Mouse (Mus musculus) embryonic facial prominence, embryonic 15.5 days (tissue): Measurements from ENCODE around the gene Rbm8a2. TPM values are rescaled to one million over a fixed set of nuclear protein-coding genes. Genes with fewer than 3 reads are reported as not detected.

Experiments used
- ATAC-seq: fragments of 200-750 bp; cut with Nextera tagmentation; 2 replicates; pipeline ENCODE4 v1.8.0; 2017; ENCODE audit warnings: low read depth, moderate TSS enrichment; ENCODE audit not compliant: insufficient number of reproducible peaks, low FRiP score, low TSS enrichment
- H3K27ac ChIP-seq: fragments of 300-500 bp; sonication (generic); replicated peaks from 2 replicates; pipeline ENCODE4 v1.5.1; 2015; ENCODE audit warnings: mild to moderate bottlenecking, inconsistent platforms
- H3K27me3 ChIP-seq: fragments of 300-500 bp; sonication (generic); 2 replicates; pipeline ENCODE4 v1.6.1; 2015; ENCODE audit warnings: inconsistent platforms
- H3K36me3 ChIP-seq: fragments of 300-500 bp; sonication (generic); 2 replicates; pipeline ENCODE4 v1.6.1; 2015; ENCODE audit warnings: mild to moderate bottlenecking, inconsistent platforms
- H3K4me1 ChIP-seq: fragments of 300-500 bp; sonication (generic); 2 replicates; pipeline ENCODE4 v1.6.1; 2015; ENCODE audit warnings: inconsistent platforms
- H3K4me2 ChIP-seq: fragments of 300-500 bp; sonication (generic); replicated peaks from 2 replicates; pipeline ENCODE4 v1.6.1; 2015; ENCODE audit warnings: mild to moderate bottlenecking, inconsistent platforms
- H3K4me3 ChIP-seq: fragments of 300-500 bp; sonication (generic); replicated peaks from 2 replicates; pipeline ENCODE4 v1.5.1; 2015; ENCODE audit warnings: mild to moderate bottlenecking, inconsistent platforms
- H3K9ac ChIP-seq: fragments of 300-500 bp; sonication (generic); 2 replicates; pipeline ENCODE4 v1.6.1; 2015; ENCODE audit warnings: inconsistent platforms
- H3K9me3 ChIP-seq: fragments of 300-500 bp; sonication (generic); replicated peaks from 2 replicates; pipeline ENCODE4 v1.6.1; 2016; ENCODE audit warnings: inconsistent platforms
- WGBS: fragments of 180-500 bp; shearing (Covaris S2); methylation state at CpG from one replicate; pipeline ENCODE4 v1.1.7; 2015; 5-methylcytosine and 5-hydroxymethylcytosine counted together
- polyA plus RNA-seq: library from polyadenylated mRNA; unstranded; fragments of >200 nt; fragmentation: Nextera tagmentation; extraction: Ambion mirVana; gene quantifications from 2 replicates; pipeline ENCODE4 v1.2.1, GENCODE M21; 2015

Rbm8a2 gene
- polyA plus RNA-seq, 1 experiment from 2014 or later, result 0.56 TPM

- ATAC-seq, result no peak
- H3K27ac ChIP-seq, result no peak overlapping the region
- no peaks in the 10 kb centered on the region for H3K27me3 ChIP-seq
- H3K4me2 ChIP-seq, result no peak overlapping the region
- H3K9ac ChIP-seq, result no peak overlapping the region
- WGBS, result 90% methylated on average over 5 of the region's 5 CpGs
- no peaks in the 10 kb centered on the region for H3K4me1 ChIP-seq
- H3K4me3 ChIP-seq, result no peak overlapping the region
- H3K36me3 ChIP-seq, result no peaks in the 10 kb centered on the region
- no peaks in the 10 kb centered on the region for H3K9me3 ChIP-seq
These were observed 9.5 kb upstream of the Rbm8a2 start for GRCm38 (mm10) chr1:175988448-175988847.

GRCm38 (mm10) chr1:175970710-175971109, 8.2 kb downstream of the Rbm8a2 start:
- H3K4me2 ChIP-seq, result no peak overlapping the region
- H3K9me3 ChIP-seq, result no peaks in the 10 kb centered on the region
- no peaks in the 10 kb centered on the region for H3K27me3 ChIP-seq
- no peak overlapping the region for H3K4me3 ChIP-seq
- H3K27ac ChIP-seq, result no peak overlapping the region
- no peaks in the 10 kb centered on the region for H3K4me1 ChIP-seq
- ATAC-seq, result no peak
- no peak overlapping the region for H3K9ac ChIP-seq
- WGBS, result 73% methylated on average over 5 of the region's 5 CpGs
- no peaks in the 10 kb centered on the region for H3K36me3 ChIP-seq

GRCm38 (mm10) chr1:175967004-175967745, 11.7 kb downstream of the Rbm8a2 start:
- whole genome bisulfite sequencing, result 89% methylated on average over 5 of the region's 5 CpGs

GRCm38 (mm10) chr1:175961786-175962185, 17.1 kb downstream of the Rbm8a2 start:
- Histone ChIP-seq H3K9ac (no peak overlapping the region), H3K27me3 (no peaks in the 10 kb centered on the region), H3K4me1 (no peaks in the 10 kb centered on the region), H3K4me2 (no peak overlapping the region), H3K27ac (no peak overlapping the region), H3K36me3 (no peaks in the 10 kb centered on the region), H3K9me3 (no peaks in the 10 kb centered on the region), H3K4me3 (no peak overlapping the region)
- no peak for ATAC-seq
- WGBS, result 82% methylated on average over 2 of the region's 2 CpGs

More at GRCm38 (mm10) chr1:175967004-175967745, 11.7 kb downstream of the Rbm8a2 start:
- H3K27me3 ChIP-seq, result no peaks in the 10 kb centered on the region
- no peaks in the 10 kb centered on the region for H3K4me1 ChIP-seq
- H3K4me2 ChIP-seq, result no peak overlapping the region
- no peak overlapping the region for H3K27ac ChIP-seq
- no peak for ATAC-seq
- H3K4me3 ChIP-seq, result no peak overlapping the region
- no peaks in the 10 kb centered on the region for H3K9me3 ChIP-seq
- no peak overlapping the region for H3K9ac ChIP-seq
- no peaks in the 10 kb centered on the region for H3K36me3 ChIP-seq

GRCm38 (mm10) chr1:175950851-175951250, 28.1 kb downstream of the Rbm8a2 start:
- Histone ChIP-seq H3K27ac (no peak overlapping the region), H3K4me2 (no peak overlapping the region), H3K36me3 (no peaks in the 10 kb centered on the region), H3K4me1 (no peaks in the 10 kb centered on the region), H3K27me3 (no peaks in the 10 kb centered on the region), H3K9me3 (no peaks in the 10 kb centered on the region), H3K4me3 (no peak overlapping the region), H3K9ac (no peak overlapping the region)
- no peak for ATAC-seq
- WGBS, result 81% methylated on average over 2 of the region's 2 CpGs

- H3K27ac ChIP-seq, result 0 out of 2 replicates have a peak overlapping the region, but pooled peaks have one; percentile 4
- WGBS, result 44% methylated on average over 3 of the region's 3 CpGs
- no peak overlapping the region for H3K4me2 ChIP-seq
- no peaks in the 10 kb centered on the region for H3K4me1 ChIP-seq
- no peak for ATAC-seq
- H3K9me3 ChIP-seq, result no peaks in the 10 kb centered on the region
- H3K4me3 ChIP-seq, result no peak overlapping the region
- H3K9ac ChIP-seq, result no peak overlapping the region
- no peaks in the 10 kb centered on the region for H3K36me3 ChIP-seq
- no peaks in the 10 kb centered on the region for H3K27me3 ChIP-seq
These were observed 28.5 kb downstream of the Rbm8a2 start for GRCm38 (mm10) chr1:175950421-175950820.

GRCm38 (mm10) chr1:175946718-175947315, 32.1 kb downstream of the Rbm8a2 start:
- Histone ChIP-seq H3K36me3 (no peaks in the 10 kb centered on the region), H3K27ac (no peak overlapping the region), H3K9me3 (no peaks in the 10 kb centered on the region), H3K27me3 (no peaks in the 10 kb centered on the region), H3K4me2 (no peak overlapping the region), H3K9ac (no peak overlapping the region), H3K4me1 (no peaks in the 10 kb centered on the region), H3K4me3 (no peak overlapping the region)
- no peak for ATAC-seq
- WGBS, result 76% methylated on average over 4 of the region's 4 CpGs

GRCm38 (mm10) chr1:175943168-175943567, 35.7 kb downstream of the Rbm8a2 start:
- H3K9ac ChIP-seq, result no peak overlapping the region
- H3K4me2 ChIP-seq, result no peak overlapping the region
- no peaks in the 10 kb centered on the region for H3K36me3 ChIP-seq
- H3K4me1 ChIP-seq, result no peaks in the 10 kb centered on the region
- ATAC-seq, result no peak
- no peak overlapping the region for H3K27ac ChIP-seq
- 89% methylated on average over 7 of the region's 7 CpGs for WGBS
- no peaks in the 10 kb centered on the region for H3K27me3 ChIP-seq
- no peak overlapping the region for H3K4me3 ChIP-seq
- H3K9me3 ChIP-seq, result no peaks in the 10 kb centered on the region

GRCm38 (mm10) chr1:175938731-175939130, 40.2 kb downstream of the Rbm8a2 start:
- H3K27ac ChIP-seq, result no peak overlapping the region
- H3K27me3 ChIP-seq, result no peaks in the 10 kb centered on the region
- H3K36me3 ChIP-seq, result no peaks in the 10 kb centered on the region
- no peak for ATAC-seq
- H3K4me1 ChIP-seq, result no peaks in the 10 kb centered on the region
- no peak overlapping the region for H3K4me3 ChIP-seq
- no peak overlapping the region for H3K9ac ChIP-seq
- no peaks in the 10 kb centered on the region for H3K9me3 ChIP-seq
- no peak overlapping the region for H3K4me2 ChIP-seq
- 83% methylated on average over 3 of the region's 3 CpGs for WGBS

- WGBS, result 10% methylated on average over 11 of the region's 11 CpGs
- Histone ChIP-seq H3K9ac (no peak overlapping the region), H3K4me3 (0 out of 2 replicates have a peak overlapping the region, but pooled peaks have one; percentile 8), H3K4me2 (peak overlapping the region; percentile 44), H3K36me3 (no peaks in the 10 kb centered on the region), H3K27me3 (no peaks in the 10 kb centered on the region), H3K9me3 (no peaks in the 10 kb centered on the region), H3K27ac (no peak overlapping the region), H3K4me1 (no peaks in the 10 kb centered on the region)
- no peak for ATAC-seq
These were observed 42.6 kb downstream of the Rbm8a2 start for GRCm38 (mm10) chr1:175936282-175936737.

GRCm38 (mm10) chr1:175931391-175931790, 47.5 kb downstream of the Rbm8a2 start:
- no peak for ATAC-seq
- Histone ChIP-seq H3K4me2 (no peak overlapping the region), H3K9me3 (no peaks in the 10 kb centered on the region), H3K4me1 (no peaks in the 10 kb centered on the region), H3K27ac (no peak overlapping the region), H3K27me3 (no peaks in the 10 kb centered on the region), H3K36me3 (no peaks in the 10 kb centered on the region), H3K4me3 (no peak overlapping the region), H3K9ac (no peak overlapping the region)
- 82% methylated on average over 5 of the region's 5 CpGs for WGBS
